Mouse (Mus musculus): ENCODE data around the gene Mmp12.
"Not testable (repeated sequence)": the region's sequence is repeated elsewhere in the genome, so short reads cannot be mapped to it uniquely, and the experiment has no call there.

Gene Mmp12

GRCm38 (mm10) chr9:7344107-7344506 lies at the start of gene Mmp12:
Mmp12 (plus strand) TSS chr9:7344381.
- no peak for DNase-seq

GRCm38 (mm10) chr9:7331847-7332246 lies 12.3 kb upstream of the Mmp12 start:
- no peak for DNase-seq

- no peak for DNase-seq
Measured at GRCm38 (mm10) chr9:7335766-7336680, 8.2 kb upstream of the Mmp12 start.

GRCm38 (mm10) chr9:7336740-7337483 lies 7.3 kb upstream of the Mmp12 start:
- DNase-seq: no peak

- no peak for DNase-seq
Measured at GRCm38 (mm10) chr9:7345513-7345912, 1.3 kb downstream of the Mmp12 start.

GRCm38 (mm10) chr9:7354535-7354934 lies 10.4 kb downstream of the Mmp12 start:
- no peak for DNase-seq

GRCm38 (mm10) chr9:7387947-7388346 lies 43.8 kb downstream of the Mmp12 start, which contains the start of gene Mmp1b:
Mmp1b (minus strand) TSS chr9:7388047.
- DNase-seq: no peak

GRCm38 (mm10) chr9:7396556-7396955 lies 52.4 kb downstream of the Mmp12 start:
- not testable (repeated sequence) for DNase-seq

Data from thymus, postnatal 14 days (tissue).